Mouse (Mus musculus) cortical plate, adult 2 months (tissue): Measurements from ENCODE around the gene Atp6v1g3. TPM values are rescaled to one million over a fixed set of nuclear protein-coding genes. Genes with fewer than 3 reads are reported as not detected.

Experiments used
- H3K27ac ChIP-seq: fragments of 200-500 bp; 2 replicates; pipeline ENCODE4 v1.5.1; 2012; ENCODE audit warnings: low read length, control low read depth, inconsistent platforms; ENCODE audit not compliant: insufficient read depth
- H3K4me1 ChIP-seq: fragments of 200-500 bp; 2 replicates; pipeline ENCODE4 v1.6.1; 2011; ENCODE audit warnings: low read length; ENCODE audit not compliant: control insufficient read depth, insufficient read depth
- H3K4me3 ChIP-seq: fragments of 200-500 bp; 2 replicates; pipeline ENCODE4 v1.5.1; 2011; ENCODE audit warnings: mild to moderate bottlenecking, low read length, control low read depth; ENCODE audit not compliant: insufficient read depth
- CTCF ChIP-seq: fragments of 200-500 bp; IDR thresholded peaks from 2 replicates; pipeline ENCODE4 v1.5.1; 2011; ENCODE audit warnings: mild to moderate bottlenecking, control low read depth, low read length; ENCODE audit not compliant: insufficient read depth; ENCODE audit errors: extremely low read depth
- POLR2A ChIP-seq: fragments of 200-500 bp; IDR thresholded peaks from 2 replicates; pipeline ENCODE4 v1.6.1; 2011; ENCODE audit warnings: mild to moderate bottlenecking, low read length, control low read depth; ENCODE audit not compliant: insufficient read depth; ENCODE audit errors: extremely low read depth
- polyA plus RNA-seq: library from polyadenylated mRNA; depleted of rRNA; stranded (reverse); fragments of >200 nt; gene quantifications from 2 replicates; pipeline ENCODE4 v1.2.3, GENCODE M21; 2012

The Atp6v1g3 gene
- polyA plus RNA-seq, 1 experiment = not detected

DNA sequence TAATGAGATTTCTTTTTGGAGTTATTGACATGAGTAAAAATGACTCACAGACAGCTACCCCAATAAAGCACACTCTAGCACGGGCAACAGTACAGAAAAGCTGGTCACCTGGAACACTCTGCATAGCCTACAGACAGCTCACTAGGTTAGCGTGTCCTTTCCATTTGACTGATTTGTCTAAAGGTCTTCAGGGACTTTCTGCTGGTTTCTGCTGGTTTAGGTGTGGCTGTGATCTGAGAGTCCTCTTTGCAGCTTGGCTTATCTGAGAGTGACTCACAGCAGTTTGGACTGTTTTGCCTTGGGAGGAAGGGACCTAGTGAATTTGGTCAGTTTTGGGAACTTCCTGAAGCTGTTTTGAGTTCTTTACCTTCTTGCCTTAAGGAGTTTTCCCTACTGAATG, 24.8 kb upstream of the Atp6v1g3 start:
- Histone ChIP-seq H3K27ac (no peak overlapping the region), H3K4me1 (no peaks in the 10 kb centered on the region), H3K4me3 (no peak overlapping the region)
- TF ChIP-seq POLR2A (no peak), CTCF (no peak)

DNA sequence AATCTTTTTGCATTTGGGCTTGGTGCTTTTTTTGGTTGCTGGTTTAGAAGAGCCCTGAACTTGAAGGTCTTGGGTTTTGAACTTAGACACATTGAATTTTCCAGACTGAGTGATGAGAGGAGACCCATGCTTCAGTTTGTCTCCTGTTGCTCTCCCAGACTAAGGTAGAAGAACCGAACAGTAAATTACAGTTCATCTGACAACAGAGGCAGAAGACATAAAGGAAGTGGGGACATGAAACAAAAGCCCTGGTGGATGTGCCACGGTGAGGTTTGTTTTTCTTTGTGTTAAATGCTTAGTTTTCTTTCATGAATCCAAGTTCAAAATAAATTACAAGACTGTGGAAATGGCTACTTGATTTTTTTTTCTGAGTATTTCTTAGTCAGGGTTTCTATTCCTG, 22.6 kb upstream of the Atp6v1g3 start:
- no peaks in the 10 kb centered on the region for H3K4me1 ChIP-seq
- H3K27ac ChIP-seq = no peak overlapping the region
- no peak for TF ChIP-seq POLR2A
- TF ChIP-seq CTCF = no peak
- no peak overlapping the region for H3K4me3 ChIP-seq

DNA sequence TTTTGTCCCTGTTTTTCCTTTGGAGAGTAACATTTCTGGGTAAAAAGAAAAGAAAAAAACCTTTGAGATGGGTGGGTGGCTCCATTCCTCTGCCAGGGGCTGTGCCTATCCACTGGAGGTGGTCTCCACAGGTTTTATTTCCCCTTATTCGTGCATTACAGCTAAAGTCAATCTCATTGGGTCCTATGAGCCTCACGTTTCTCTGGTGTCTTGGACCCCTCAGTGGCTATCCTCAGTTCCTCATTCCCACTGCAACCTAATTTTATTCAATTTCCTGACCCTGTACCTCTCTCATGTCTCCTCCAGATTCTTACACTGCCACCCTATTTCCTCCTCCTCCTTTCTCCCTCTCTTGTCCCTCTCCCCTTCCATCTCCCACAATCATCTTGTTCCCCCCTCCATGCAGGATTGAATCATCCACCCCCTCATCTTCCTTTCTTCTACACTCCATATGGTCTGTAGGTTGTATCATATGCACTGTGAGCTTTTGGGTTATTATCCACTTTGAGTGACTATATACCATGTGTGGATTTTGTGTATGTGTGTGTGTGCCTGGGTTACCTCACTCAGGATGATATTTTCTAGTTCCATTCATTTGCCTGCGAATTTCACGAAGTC, 17.3 kb upstream of the Atp6v1g3 start:
- no peaks in the 10 kb centered on the region for H3K4me1 ChIP-seq

DNA sequence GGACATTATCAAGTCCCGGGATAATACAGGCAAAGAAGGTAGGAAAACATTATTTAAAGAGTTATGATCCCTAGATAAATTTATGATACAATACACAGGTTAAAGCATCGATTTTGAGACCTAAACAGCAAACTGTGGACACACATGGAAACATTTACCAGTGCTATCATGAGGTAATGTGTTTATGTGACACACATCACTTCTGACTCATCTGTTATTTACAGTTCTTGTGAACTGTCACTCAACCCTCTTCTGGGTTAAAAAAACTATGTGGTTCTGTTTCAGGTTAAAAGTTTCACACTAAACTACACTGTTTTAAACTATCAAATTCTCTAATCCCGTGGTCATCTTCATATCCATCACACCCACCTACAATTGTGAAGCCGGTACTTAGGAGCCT, 14.8 kb upstream of the Atp6v1g3 start:
- TF ChIP-seq CTCF (no peak), POLR2A (no peak)
- no peak overlapping the region for H3K4me3 ChIP-seq
- H3K27ac ChIP-seq = no peak overlapping the region
- no peaks in the 10 kb centered on the region for H3K4me1 ChIP-seq

More for the DNA sequence above, 17.3 kb upstream of the Atp6v1g3 start:
- Histone ChIP-seq H3K27ac (no peak overlapping the region), H3K4me3 (no peak overlapping the region)
- TF ChIP-seq CTCF (no peak), POLR2A (no peak)

DNA sequence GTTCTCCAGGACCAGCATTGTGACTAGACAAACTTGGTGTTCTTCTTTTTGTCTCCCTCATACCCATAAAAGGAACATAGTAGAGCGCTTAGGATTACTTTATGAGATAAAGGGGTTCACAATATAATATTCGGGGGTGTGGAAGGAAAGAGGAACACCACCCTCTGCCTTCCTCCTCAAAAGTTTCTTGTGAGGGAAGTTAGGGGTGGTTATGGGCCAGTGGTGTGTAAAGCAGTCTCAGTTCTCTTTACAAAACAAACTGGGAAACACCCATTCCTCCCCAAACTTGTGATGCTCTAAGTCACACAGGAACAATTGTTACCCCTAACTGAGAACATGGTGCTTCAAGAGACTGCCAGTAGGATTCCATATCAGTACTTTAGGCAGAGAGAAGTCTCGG, 12.0 kb upstream of the Atp6v1g3 start:
- TF ChIP-seq POLR2A (no peak), CTCF (no peak)
- no peak overlapping the region for H3K27ac ChIP-seq
- no peak overlapping the region for H3K4me3 ChIP-seq
- H3K4me1 ChIP-seq = no peaks in the 10 kb centered on the region

DNA sequence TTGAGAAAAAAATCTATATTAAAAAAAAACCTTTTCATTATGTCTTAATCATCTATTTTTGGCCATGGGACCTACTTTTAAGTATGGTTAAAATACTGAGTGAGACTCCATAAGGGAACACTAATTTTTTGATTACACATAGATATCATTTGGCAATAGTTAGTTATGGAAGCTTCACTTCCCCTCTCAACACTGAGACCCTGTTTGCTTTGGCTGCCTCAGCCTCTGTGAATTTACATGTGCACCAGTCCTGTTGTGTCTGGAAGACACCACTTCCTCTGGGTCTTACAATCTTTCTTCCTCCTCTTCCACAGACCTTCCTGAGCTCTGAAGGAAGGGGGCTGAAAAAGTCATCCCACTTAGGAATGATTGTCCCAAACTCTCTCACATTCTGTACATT, 11.1 kb upstream of the Atp6v1g3 start:
- Histone ChIP-seq H3K4me1 (no peaks in the 10 kb centered on the region), H3K27ac (no peak overlapping the region), H3K4me3 (no peak overlapping the region)
- TF ChIP-seq POLR2A = no peak
- no peak for TF ChIP-seq CTCF

DNA sequence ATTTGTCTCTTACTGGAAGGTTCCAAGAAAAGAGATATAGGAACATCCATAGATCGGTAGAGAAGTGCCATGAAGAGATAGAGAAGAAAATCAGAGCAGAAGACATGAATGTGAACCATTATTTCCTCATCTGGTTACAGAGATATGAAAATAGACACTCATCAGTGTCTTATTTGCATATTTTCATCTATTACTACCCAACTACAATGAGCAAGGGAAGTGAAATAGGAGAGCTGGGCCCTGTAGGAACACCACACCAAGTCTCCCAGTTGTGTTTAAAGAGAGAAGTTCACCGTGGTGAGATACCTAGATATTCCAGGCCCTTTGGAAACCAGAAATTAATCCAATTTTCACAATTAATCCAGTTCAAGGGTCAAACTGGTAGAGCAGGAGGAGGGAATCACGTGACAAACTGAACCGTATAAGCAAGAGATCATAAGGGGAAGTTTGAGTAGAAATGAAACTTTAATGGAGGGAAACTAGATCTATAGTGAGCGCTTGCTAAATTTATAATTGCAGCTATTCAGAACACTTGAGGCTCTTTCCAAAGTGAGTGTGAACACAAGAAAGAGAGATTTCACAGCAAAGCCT, 6.0 kb upstream of the Atp6v1g3 start:
- H3K4me3 ChIP-seq = no peak overlapping the region
- no peak overlapping the region for H3K27ac ChIP-seq
- H3K4me1 ChIP-seq = no peaks in the 10 kb centered on the region
- TF ChIP-seq CTCF = no peak
- no peak for TF ChIP-seq POLR2A

DNA sequence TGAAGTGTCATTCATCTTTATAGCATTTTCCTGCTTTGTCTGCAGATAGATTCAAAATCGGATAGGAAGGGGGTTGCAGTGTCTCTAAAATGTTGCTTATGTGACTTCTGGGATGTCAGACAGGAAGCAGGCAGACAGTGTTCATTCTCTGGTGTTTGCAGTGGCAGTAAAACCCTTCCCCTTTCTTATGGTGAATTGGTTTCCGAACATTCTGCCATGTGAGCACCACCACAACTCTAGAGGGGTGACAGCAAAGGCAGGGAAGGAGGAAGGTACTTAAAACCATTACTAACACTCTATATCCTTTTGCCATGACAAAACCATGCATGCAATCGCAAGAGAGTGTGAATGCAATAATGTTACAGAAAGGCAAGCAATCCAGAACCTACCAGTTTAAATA, 1.4 kb downstream of the Atp6v1g3 start:
- TF ChIP-seq POLR2A (no peak), CTCF (no peak)
- no peak overlapping the region for H3K27ac ChIP-seq
- H3K4me3 ChIP-seq = no peak overlapping the region
- H3K4me1 ChIP-seq = no peaks in the 10 kb centered on the region

DNA sequence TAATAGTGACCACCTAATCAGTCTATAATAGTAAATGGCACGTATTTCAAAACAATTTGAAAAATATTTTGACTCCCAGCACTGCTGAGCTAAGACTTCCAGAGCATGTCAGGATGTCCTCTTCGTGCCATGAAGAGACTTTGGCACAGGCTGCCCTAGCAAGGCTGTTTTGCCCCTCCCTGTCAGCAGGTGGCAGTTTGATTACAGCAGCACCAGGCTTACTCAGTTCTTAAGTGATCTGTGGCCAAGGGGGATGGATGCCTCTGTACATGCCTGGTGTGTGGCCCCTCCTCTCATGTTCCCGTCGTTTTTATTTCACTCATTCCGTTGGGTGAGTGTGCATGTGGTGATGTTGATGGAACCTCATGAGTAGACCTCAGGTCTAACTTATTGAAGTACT, 2.3 kb downstream of the Atp6v1g3 start:
- Histone ChIP-seq H3K4me3 (no peak overlapping the region), H3K27ac (no peak overlapping the region), H3K4me1 (no peaks in the 10 kb centered on the region)
- no peak for TF ChIP-seq POLR2A
- TF ChIP-seq CTCF = no peak

DNA sequence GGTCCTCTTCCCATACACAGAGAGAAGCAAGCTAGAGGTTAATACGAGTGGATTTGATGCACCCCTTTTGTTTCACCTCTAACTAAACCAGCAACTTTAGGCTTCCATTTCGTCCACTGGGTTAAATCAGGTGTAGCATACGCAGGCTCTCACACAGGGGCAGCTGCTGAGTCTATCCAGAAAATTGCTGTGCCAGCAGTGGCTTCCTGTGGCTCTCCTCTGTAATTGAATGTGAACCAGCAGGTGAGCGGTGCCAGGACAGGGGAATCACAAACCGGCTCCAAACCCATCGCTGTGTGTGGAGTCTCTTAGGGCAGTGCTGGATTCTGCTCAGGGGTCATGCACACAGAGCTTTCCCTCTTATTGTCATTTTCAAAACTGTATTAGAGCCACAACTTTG, 7.6 kb downstream of the Atp6v1g3 start:
- Histone ChIP-seq H3K27ac (no peak overlapping the region), H3K4me3 (no peak overlapping the region)
- TF ChIP-seq CTCF (no peak), POLR2A (no peak)

More for the DNA sequence above, 7.6 kb downstream of the Atp6v1g3 start:
- H3K4me1 ChIP-seq = no peaks in the 10 kb centered on the region
